Mouse (Mus musculus): ENCODE data around the gene Ntn5. TPM values are rescaled to one million over a fixed set of nuclear protein-coding genes. Genes with fewer than 3 reads are reported as not detected.

Ntn5 gene
- polyA plus RNA-seq, 1 experiment from 2014 or later: 1.0 TPM

DNA sequence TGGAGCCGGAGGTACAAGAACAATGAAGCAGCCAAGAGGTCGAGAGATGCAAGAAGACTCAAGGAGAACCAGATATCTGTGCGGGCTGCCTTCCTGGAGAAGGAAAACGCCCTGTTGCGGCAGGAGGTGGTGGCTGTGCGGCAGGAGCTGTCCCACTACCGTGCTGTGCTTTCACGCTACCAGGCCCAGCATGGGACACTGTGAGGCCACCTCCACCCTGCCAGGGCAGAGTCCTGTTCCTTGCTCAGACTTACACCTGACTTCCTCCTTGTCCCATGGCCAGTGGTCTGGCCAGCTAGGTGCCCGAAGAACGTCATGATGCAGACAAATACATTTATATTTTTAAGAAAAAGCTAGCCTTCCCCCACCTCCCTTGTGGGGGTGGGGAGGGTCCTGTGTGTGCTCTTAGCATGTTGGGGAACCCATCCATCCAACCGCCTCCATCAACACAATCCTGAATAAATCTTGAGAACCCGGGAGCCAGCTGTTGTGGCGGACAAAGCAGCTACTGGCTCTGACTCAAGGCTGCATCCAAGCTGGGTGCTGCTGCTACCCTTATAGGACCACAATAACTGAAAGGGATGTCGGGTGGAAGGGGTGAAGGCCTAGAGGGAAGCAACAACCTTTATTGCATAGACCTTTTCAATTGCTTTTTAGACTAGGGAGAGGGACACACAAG is 26.0 kb downstream of the Ntn5 start:
- H3K27me3 ChIP-seq (replicated peaks): no peaks in the 10 kb centered on the region
- no peak for ATAC-seq (ENCODE audit: insufficient read depth, low FRiP score, low read depth)
- H3K36me3 ChIP-seq: peaks cover 31% of the 10 kb centered on the region
- peaks cover 69% of the 10 kb centered on the region for H3K4me1 ChIP-seq
- 72% methylated on average over 14 of the region's 14 CpGs for WGBS
- no peaks in the 10 kb centered on the region for H3K9me3 ChIP-seq
- H3K27ac ChIP-seq: no peak overlapping the region; the same call in 1 of the 2 replicates
- H3K4me3 ChIP-seq (replicated peaks): no peak overlapping the region
- H3K4me2 ChIP-seq: no peak overlapping the region
- no peak overlapping the region for H3K9ac ChIP-seq

DNA sequence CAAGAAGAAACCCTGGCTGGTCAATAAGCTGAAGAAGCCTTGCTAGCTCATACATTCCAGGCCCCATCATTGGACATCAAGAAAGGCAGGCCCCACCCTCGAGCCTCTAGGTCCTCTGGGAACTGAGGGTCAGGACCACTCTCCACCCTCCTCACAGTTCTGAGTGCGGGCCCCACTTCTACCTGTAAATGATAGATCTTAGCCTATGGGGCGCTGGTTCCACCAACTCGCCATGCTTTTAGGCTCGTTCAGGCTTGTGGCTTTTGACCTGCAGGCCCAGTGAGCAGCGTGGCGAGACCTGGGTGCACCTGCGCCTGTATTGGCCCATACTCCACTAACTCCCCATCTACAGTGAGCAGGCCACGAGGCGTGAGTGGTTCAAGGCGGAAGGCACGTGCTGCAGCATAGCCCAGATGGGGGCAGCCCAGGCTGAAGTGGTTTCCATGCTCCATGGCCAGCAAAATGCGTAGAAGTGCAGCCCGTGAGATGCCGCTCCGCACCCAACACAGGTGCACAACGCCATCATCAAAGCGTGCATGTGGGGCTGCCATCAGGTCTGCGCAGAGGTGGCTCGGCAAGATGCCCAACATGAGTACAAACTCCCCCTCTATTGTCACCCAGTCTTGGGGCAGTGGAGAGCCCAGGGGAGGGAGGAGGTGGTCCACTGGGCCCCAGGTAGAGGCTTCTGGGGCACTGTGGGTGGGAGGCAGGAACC is 26.8 kb downstream of the Ntn5 start:
- Histone ChIP-seq H3K4me2 (no peak overlapping the region), H3K36me3 (peaks cover 31% of the 10 kb centered on the region), H3K9me3 (no peaks in the 10 kb centered on the region), H3K9ac (no peak overlapping the region), H3K27ac (no peak overlapping the region; the same call in 1 of the 2 replicates), H3K4me3 (replicated peaks) (no peak overlapping the region), H3K27me3 (replicated peaks) (no peaks in the 10 kb centered on the region), H3K4me1 (peaks cover 67% of the 10 kb centered on the region)
- no peak for ATAC-seq (ENCODE audit: insufficient read depth, low FRiP score, low read depth)
- WGBS: 89% methylated on average over 20 of the region's 20 CpGs

DNA sequence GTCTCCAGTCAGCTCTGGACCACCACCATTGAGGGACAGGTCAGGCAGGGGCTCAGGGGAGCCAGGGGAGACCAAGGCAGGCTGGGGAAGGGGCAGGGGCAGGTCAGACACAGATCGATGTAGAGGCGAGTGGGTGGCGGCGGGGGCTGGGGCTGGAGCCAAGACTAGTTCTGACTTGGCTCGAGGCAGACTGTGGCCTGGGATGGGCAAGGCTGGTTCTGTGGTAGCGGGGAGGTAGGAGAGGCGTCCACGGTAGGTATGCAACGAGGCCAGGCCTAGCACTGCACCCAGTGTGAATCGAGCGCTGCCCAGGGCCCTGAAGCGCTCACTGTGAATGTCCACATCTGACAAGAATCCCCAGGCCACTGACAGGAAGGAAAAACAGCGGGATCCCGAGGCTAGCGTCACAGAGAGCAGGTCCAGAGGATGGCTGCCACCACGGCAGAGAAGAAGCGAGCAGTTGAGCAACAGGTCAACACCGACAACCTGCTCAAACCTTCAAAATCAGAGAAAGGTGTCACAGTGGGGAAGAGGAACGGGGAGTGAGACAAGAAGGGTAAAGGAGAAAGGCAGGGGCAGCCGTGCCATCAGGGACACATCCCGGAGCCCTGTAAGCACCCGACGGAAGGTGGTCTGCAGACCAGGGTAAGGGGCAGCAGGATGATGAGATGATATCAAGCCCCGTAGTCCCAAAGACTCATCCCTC is 27.6 kb downstream of the Ntn5 start:
- H3K4me1 ChIP-seq: peaks cover 67% of the 10 kb centered on the region
- peak overlapping the region; percentile 26; the same call in 1 of the 2 replicates for H3K4me2 ChIP-seq
- peaks cover 31% of the 10 kb centered on the region for H3K36me3 ChIP-seq
- H3K4me3 ChIP-seq (replicated peaks): no peak overlapping the region
- no peak overlapping the region for H3K27ac ChIP-seq
- no peaks in the 10 kb centered on the region for H3K27me3 ChIP-seq (replicated peaks)
- no peaks in the 10 kb centered on the region for H3K9me3 ChIP-seq
- ATAC-seq (ENCODE audit: insufficient read depth, low FRiP score, low read depth): no peak
- H3K9ac ChIP-seq: no peak overlapping the region
- WGBS: 89% methylated on average over 24 of the region's 24 CpGs

DNA sequence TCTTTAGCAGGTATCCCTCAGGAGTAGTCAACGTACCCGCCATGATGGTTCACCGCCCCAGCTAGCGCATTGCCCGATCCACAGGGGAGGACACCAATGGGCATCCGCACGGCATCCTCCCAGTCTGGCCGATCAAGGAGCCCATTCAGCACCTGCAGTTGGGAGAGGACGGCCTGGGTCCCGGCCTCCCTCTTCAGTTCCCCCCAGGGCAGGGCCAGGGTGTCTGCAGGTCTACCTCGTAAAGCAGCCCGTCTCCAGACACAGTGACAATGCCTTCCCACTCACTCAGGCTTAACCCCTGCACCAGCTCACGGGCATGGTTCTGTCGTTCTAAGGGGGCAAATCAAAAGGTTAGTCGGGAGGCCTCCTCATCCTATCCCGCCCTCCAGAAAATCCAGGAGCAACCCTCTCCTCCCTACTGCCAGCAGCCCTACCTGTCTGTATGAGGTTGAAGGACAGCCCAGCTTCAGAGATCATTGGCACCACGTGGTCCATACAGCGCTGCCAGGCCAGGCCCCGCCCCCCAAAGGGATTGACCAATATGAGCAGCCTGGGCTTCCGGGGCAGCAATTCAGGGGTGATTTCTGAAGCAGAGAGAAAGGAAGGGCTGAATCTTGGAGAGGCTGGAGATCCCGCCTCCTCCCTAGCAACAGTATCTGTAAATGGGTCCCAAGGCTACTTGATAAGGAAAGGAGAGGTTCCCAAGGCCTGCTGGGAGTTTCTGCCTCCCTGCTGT is 28.4 kb downstream of the Ntn5 start:
- 83% methylated on average over 21 of the region's 21 CpGs for WGBS
- Histone ChIP-seq H3K4me2 (peak overlapping the region; percentile 26), H3K9me3 (no peaks in the 10 kb centered on the region), H3K36me3 (peaks cover 31% of the 10 kb centered on the region), H3K27me3 (replicated peaks) (no peaks in the 10 kb centered on the region), H3K9ac (no peak overlapping the region), H3K4me3 (replicated peaks) (no peak overlapping the region), H3K4me1 (peaks cover 66% of the 10 kb centered on the region), H3K27ac (peak overlapping the region; percentile 94)
- peak; percentile 23 for ATAC-seq (ENCODE audit: insufficient read depth, low FRiP score, low read depth)

DNA sequence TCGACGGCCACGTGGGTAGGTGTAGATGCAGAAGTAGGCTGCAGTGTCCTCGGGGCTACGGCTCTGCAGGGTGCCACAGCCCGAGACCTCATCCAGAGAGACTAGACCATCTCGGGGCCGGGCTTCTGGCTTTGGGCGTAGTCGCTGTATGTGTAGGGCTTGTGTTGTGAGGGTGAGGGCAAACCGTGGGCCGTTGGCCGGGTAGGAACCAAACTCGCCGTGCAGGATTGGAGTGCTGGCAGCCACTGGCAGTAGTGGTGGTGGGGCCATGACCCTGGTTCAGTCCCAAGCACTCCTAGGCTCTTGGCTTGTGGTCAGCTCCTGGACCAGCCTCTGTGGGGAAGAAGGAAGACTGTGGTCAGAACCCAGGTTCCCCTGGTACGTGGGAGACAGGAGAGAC is 29.6 kb downstream of the Ntn5 start:
- Histone ChIP-seq H3K9ac (no peak overlapping the region), H3K9me3 (no peaks in the 10 kb centered on the region), H3K4me2 (peak overlapping the region; percentile 76), H3K36me3 (peaks cover 31% of the 10 kb centered on the region), H3K4me1 (peaks cover 55% of the 10 kb centered on the region), H3K4me3 (replicated peaks) (no peak overlapping the region), H3K27me3 (replicated peaks) (no peaks in the 10 kb centered on the region), H3K27ac (peak overlapping the region; percentile 94)
- no peak for ATAC-seq (ENCODE audit: insufficient read depth, low FRiP score, low read depth)
- WGBS: 87% methylated on average over 16 of the region's 16 CpGs

DNA sequence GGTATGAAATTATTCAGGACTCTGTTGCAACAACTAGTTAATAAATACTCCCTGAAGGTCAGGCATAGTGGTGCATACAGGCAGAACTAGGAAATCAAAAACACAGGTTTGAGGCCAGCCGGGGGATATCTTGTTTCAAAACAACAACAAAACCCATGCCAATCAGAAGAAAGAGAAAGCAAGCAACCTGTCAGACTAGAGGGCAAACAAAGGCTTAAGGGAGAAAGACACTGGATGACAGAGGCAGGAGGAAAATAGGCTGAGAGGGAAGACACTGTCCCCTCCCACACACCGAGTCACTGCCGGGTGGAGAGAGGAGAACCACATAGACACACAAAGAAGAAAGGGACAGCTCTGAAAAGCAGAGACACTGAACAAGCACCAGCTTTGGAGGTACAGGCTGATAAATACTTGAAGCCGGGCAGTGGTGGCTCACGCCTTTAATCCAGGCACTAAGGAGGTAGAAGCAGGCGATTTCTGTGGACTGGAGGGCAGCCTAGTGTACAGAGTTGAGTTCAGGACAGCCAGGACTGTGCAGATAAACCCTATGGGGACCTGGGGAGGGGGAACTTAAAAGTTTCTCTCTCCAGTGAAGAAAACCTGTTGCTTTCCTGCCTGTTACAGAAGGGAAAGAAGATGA is 30.2 kb downstream of the Ntn5 start:
- ATAC-seq (ENCODE audit: insufficient read depth, low FRiP score, low read depth): no peak
- WGBS: 71% methylated on average over 6 of the region's 6 CpGs

DNA sequence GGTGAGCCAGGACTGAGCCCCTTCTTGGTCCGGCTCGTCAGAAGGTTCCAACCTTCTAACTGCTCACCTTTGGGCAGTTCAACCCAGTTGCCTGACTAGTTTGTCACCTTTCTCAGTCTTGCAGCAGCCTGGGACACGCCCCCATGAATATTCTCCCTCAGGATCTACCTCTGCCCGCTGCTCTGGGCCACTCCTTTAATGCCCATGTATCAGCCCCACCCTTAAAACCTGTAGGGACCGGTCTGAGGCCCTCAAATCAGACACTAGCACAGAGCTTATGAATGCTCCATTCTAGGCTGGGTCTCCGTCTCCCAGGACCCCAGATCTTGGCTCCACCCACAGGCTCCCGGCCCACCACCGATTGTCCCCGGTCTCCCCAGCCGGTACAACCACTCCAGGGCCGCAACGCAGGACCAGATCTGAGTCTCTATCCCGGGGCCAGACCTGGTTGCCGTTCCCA is 30.8 kb downstream of the Ntn5 start:
- H3K27ac ChIP-seq: peak overlapping the region; percentile 94
- H3K4me2 ChIP-seq: peak overlapping the region; percentile 76
- 10% methylated on average over 14 of the region's 14 CpGs for WGBS
- peaks cover 31% of the 10 kb centered on the region for H3K36me3 ChIP-seq
- H3K27me3 ChIP-seq (replicated peaks): no peaks in the 10 kb centered on the region
- peak overlapping the region; percentile 68; the same call in 1 of the 2 replicates for H3K9ac ChIP-seq
- ATAC-seq (ENCODE audit: insufficient read depth, low FRiP score, low read depth): peak; percentile 70
- H3K4me1 ChIP-seq: peaks cover 56% of the 10 kb centered on the region
- peak overlapping the region; percentile 92 for H3K4me3 ChIP-seq (replicated peaks)
- H3K9me3 ChIP-seq: no peaks in the 10 kb centered on the region

More for the DNA sequence above, 30.2 kb downstream of the Ntn5 start:
- peaks cover 31% of the 10 kb centered on the region for H3K36me3 ChIP-seq
- H3K4me3 ChIP-seq (replicated peaks): peak overlapping the region; percentile 92
- 0 out of 2 replicates have a peak overlapping the region, but pooled peaks have one; percentile 68 for H3K9ac ChIP-seq
- no peaks in the 10 kb centered on the region for H3K9me3 ChIP-seq
- H3K4me1 ChIP-seq: peaks cover 52% of the 10 kb centered on the region
- H3K4me2 ChIP-seq: peak overlapping the region; percentile 76
- peak overlapping the region; percentile 94 for H3K27ac ChIP-seq
- H3K27me3 ChIP-seq (replicated peaks): no peaks in the 10 kb centered on the region

DNA sequence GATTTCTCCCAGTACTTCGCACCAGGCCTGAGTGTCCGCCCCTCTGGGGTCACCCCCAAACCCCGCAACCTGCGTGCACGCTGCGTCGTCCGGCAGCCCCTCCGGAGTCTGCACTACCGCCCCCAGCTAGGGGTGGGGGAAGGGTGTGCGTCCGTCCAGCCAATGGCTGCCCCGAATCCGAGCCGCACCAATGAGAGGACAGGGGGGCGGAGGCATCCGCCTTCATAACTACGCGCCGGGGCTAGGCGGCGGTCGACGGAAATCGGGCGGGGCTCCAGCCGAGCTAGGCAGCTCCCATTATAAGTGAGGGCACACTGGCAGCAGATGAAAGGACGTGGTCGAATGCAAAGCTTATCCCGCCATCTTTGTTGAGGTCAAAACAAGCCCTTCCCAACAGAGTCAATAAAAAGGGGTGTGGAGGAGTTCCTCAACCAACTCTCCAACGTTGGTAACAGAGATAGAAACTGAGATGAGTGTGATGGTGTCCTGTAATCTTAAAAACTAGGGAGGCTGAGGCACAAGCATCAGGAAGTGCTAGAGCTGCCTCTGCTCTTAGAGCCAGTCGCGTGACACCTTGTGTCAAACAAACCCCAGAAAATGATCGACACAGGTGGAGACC is 31.4 kb downstream of the Ntn5 start, which contains the start of gene Rpl18:
TSS of gene Rpl18 (plus strand) at position 368 of the 619 bp plus-strand sequence.
- no peaks in the 10 kb centered on the region for H3K9me3 ChIP-seq
- WGBS: 6% methylated on average over 34 of the region's 34 CpGs
- H3K9ac ChIP-seq: peak within 1 kb of the TSS; percentile 68; the same call in 1 of the 2 replicates
- peak within 1 kb of the TSS; percentile 76 for H3K4me2 ChIP-seq
- H3K4me3 ChIP-seq (replicated peaks): peak within 1 kb of the TSS; percentile 92
- H3K36me3 ChIP-seq: peaks cover 36% of the 10 kb centered on the region
- peak within 1 kb of the TSS; percentile 94 for H3K27ac ChIP-seq
- no peaks in the 10 kb centered on the region for H3K27me3 ChIP-seq (replicated peaks)
- ATAC-seq (ENCODE audit: insufficient read depth, low FRiP score, low read depth): peak; percentile 89
- peaks cover 61% of the 10 kb centered on the region for H3K4me1 ChIP-seq

DNA sequence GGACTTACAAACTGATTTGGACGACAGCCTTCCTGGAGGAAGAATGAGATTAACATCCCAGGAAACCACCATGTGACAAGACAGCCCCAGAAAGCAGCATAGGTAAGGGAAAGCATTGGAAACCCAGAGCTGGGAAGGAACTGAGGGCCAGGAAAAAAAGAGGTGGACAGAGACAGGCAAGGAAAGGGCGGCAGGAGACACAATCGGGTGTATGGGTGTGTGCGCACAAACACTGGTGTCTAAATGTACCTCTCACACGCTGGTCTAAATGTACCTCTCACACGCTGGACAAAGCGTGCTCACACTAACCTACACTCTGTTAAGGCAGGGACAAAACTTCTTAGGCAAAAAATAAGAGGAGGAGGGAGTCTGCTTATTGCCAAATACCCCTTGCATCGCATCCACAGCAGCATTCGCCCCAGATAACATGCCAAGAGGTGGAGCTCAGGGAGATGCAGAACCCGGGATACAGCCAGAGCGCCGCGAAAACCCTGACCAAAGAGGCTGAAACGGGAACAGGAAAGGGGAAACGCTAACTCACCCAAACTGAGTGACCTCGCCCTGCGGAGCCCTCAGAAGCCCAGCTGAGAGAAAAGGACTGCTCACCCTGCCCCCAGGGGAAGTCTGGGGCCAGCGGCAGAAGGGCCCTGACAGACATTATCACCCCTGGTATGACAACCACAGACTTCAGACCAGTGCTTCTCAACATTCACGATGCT is 32.1 kb downstream of the Ntn5 start:
- H3K27ac ChIP-seq: peak overlapping the region; percentile 94
- H3K27me3 ChIP-seq (replicated peaks): no peaks in the 10 kb centered on the region
- peaks cover 58% of the 10 kb centered on the region for H3K4me1 ChIP-seq
- ATAC-seq (ENCODE audit: insufficient read depth, low FRiP score, low read depth): no peak
- peak overlapping the region; percentile 76 for H3K4me2 ChIP-seq
- no peak overlapping the region for H3K9ac ChIP-seq
- WGBS: 77% methylated on average over 19 of the region's 19 CpGs
- no peaks in the 10 kb centered on the region for H3K9me3 ChIP-seq
- peaks cover 33% of the 10 kb centered on the region for H3K36me3 ChIP-seq
- H3K4me3 ChIP-seq (replicated peaks): peak overlapping the region; percentile 92

DNA sequence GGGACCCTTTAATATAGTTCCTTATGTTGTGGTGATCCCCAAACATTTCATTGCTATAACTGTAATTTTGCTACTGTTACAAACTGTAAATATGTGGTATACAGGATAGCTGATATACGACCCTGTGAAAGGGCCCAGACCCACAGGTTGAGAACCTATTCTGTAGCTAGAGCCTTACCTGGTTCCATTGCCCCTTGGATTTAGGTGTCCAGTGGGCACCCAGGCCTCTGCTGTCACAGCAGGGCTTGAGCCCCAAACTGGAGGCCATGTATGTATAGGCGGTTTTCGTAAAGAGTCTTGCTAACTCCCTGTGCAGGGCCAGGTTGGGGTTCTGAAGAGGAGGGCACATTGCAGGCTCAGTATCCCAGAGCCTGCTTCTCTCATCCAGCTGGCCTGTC is 32.6 kb downstream of the Ntn5 start:
- no peaks in the 10 kb centered on the region for H3K9me3 ChIP-seq
- no peak overlapping the region for H3K27ac ChIP-seq
- no peak for ATAC-seq (ENCODE audit: insufficient read depth, low FRiP score, low read depth)
- H3K36me3 ChIP-seq: peaks cover 33% of the 10 kb centered on the region
- no peak overlapping the region for H3K9ac ChIP-seq
- H3K4me2 ChIP-seq: peak overlapping the region; percentile 76
- 84% methylated on average over 3 of the region's 3 CpGs for WGBS
- H3K27me3 ChIP-seq (replicated peaks): no peaks in the 10 kb centered on the region
- H3K4me3 ChIP-seq (replicated peaks): peak overlapping the region; percentile 92; the same call in 1 of the 2 replicates
- peaks cover 63% of the 10 kb centered on the region for H3K4me1 ChIP-seq

Measured in stomach, embryonic 15.5 days (tissue).